Mouse (Mus musculus) kidney, postnatal 25 days (tissue): ENCODE data around the gene Tril.

Experiments used
- DNase-seq, 2 experiments: peaks; one replicate each; pipeline ENCODE4 v3.0.0; 2021; ENCODE audit warnings: mixed read lengths in 2 of 2

Gene Tril

GRCm38 (mm10) chr6:53806021-53806420 lies 14.6 kb downstream of the Tril start:
- peak; percentile 22 to 50 for DNase-seq

DNA sequence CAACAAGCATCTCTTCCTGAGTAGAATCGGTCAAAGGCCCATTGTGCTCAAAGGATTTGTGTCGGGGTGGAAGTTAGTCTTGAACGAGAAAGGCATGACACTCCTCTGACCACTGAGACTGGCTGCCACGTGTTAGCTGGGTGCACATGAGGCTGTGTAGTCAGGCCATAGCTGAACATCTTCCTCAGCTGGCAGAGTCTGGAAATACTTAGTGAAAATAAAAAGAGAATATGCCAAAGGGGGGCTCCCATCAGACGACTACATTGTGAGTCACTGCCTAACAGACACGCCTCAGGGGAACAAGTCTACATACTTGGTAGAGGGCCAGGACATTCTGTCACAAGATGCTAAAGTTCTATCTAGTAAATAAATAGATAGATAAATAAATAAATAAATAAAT lies 16.5 kb downstream of the Tril start:
- DNase-seq: no peak

DNA sequence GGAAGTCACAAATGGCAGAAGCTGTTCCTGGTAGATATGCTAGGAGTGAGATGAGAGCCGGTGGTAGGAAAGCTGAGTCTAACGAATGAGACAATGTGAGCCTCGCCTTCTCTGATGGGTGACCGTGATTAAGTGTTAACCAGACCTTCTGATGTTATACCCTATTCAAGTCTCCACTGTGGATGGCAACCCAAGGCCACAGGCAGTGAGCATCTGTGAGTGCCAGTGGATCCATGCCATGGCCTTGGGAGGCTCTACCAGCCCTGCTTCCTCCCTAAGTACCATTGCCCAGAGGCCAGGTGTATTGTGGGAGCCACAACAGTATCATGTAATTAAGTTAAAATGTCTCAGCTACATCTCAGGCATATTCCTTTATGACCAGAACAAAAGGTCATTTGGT lies 17.1 kb downstream of the Tril start:
- DNase-seq: no peak

DNA sequence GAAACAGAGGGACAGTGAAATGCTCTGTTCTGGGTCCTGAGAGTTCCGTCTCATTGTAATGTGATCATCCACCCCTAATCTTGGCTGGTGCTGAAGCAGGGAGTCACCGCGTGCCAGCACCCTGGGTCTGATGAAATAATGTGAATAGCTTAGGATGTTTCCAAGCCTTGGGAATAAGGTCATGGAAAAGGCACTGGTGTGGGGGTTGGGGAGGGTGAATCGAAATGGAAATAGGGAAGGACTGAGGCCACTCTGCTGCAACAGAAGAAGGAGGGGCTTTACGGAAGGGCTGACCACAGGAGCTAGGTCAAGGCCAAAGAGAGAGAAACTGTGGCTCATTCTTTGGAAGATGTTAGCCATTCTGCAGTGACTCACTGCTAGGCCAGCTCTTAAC lies 18.7 kb downstream of the Tril start:
- DNase-seq: peak in 1 of 2 experiments; percentile 53

DNA sequence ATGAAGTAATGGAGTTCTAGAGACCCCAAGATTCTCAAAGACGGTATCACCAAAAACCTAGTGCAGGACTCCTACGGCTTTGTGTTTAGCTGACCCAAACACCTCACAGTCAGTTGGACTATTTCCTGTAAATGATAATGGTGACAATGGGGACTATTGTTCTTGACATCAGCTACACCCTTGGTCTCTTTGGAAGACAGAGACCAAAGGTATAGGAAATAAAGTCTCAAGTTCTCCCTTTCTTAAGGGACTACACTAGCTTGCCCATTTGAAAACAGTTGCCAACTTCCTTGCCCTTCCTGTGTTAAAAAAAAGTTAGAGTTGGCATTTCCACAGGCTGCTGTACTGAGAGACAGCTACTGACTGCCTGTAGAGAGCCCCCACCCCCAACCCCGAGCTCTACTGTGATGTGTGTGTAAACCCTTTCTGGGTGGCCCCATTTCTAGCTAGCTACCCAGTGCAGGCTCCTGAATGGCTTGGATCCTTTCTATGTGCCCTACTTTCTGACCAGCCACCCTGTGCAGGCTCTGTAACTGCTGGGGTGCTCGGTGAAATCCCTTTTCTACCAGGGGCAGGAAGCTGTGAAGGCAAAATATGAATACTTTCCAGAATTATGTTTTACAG lies 19.2 kb downstream of the Tril start:
- no peak for DNase-seq

DNA sequence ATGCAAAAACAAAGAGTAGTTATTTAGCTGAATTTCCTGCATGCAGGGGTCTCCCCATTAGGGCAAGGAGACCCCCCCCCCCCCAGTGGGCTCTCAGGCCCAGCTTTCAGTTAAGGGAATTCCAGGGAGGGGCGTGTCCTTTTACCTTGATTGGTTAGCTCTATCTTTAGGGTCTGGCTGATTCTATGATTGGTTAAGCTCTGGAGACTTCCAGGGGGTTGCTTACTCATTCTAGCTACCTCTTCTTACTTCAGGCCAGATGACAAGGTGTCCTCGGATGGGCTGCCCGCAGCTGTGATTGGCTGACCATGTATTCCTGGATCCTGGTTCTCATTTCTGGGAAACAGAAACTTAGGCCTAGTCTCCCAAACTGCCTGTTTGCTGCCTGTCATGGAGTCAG lies 21.8 kb downstream of the Tril start:
- DNase-seq: no peak

GRCm38 (mm10) chr6:53796835-53797234 lies 23.8 kb downstream of the Tril start:
- DNase-seq: no peak

GRCm38 (mm10) chr6:53795788-53796187 lies 24.8 kb downstream of the Tril start:
- DNase-seq: peak; percentile 63 to 75

- no peak for DNase-seq
Observed at GRCm38 (mm10) chr6:53795078-53795477, 25.6 kb downstream of the Tril start.

GRCm38 (mm10) chr6:53794323-53794971 lies 26.2 kb downstream of the Tril start:
- peak; percentile 85 to 87 for DNase-seq

DNA sequence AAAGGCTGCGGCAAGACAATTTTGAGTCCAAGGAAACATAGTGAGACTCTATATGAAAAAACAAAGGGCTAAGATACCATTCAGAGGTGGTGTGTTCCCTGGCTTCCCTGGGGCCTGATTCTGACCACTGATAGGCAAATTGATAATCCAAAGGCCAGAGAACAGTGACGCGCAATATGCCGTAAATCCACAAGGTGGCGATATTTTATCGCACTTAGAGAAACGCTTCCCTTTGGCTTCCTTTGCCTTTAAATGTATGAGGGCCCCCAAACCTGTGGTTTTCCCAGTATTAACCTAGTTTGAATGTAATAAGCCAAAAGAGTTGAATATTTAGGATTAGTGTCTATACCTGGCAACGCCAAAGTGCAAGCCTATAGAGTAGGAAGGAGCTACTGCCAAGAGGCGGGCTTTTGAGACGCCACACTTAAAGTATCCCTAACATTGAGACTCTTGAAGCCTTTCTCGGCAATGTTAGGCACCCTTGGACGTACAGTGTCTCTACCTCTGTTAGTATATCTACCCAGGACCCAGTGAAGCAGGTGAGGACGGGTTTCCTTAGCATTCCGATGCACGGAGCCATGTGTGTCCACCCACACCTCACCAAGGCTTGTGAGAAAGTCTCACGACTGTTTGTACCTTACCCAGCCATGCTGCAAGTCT lies 37.6 kb downstream of the Tril start:
- peak in 1 of 2 experiments; percentile 76 for DNase-seq

- DNase-seq: no peak
Observed at GRCm38 (mm10) chr6:53782273-53782672, 38.4 kb downstream of the Tril start.

GRCm38 (mm10) chr6:53781171-53781570 lies 39.5 kb downstream of the Tril start:
- DNase-seq: peak in 1 of 2 experiments; percentile 56

DNA sequence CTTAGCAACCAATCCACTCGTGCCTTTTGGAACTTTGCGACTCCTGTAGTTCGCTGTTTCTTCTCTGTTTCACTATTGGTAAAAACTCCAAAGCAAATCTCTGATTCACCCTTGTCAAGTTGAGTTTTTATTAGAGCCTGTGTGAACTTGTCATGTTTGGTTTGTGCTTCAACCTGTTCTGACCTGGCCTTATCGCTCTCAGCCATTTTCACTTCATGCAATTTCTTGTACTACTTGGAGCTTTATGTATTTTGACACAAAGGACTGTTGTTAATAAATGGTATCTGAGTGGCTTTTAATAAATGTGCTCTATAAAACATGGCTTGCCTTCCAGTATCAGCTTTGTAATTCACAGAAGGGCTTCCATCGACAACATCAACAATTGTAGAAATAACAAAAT lies 40.6 kb downstream of the Tril start:
- DNase-seq: no peak

- DNase-seq: no peak
Observed at GRCm38 (mm10) chr6:53779526-53779925, 41.1 kb downstream of the Tril start.

DNA sequence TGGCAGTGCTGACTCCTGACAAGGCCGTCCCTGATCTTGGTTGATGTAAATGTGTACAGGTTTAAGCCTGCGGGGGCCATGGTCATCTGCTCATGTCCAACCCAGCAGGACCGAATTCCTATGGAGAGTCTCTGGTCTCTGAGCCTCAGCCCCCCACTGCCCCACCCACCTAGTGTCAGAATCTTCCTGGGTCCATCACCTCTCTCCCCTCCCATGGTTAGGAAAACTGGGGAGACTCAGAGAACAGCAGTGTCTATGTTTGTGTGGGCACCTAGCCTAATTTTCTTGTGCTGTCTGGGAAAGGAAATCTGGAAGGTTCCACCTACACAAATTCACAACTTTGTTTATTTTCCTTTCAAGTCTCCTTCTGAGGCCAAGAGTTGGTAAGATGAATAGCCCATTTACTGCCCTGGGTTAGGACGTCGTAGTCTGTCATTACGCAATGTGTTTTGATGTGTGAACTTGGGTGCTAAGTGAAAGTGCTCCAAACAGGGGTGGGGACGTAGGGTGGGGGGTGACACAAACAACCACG lies 42.1 kb downstream of the Tril start:
- no peak for DNase-seq

DNA sequence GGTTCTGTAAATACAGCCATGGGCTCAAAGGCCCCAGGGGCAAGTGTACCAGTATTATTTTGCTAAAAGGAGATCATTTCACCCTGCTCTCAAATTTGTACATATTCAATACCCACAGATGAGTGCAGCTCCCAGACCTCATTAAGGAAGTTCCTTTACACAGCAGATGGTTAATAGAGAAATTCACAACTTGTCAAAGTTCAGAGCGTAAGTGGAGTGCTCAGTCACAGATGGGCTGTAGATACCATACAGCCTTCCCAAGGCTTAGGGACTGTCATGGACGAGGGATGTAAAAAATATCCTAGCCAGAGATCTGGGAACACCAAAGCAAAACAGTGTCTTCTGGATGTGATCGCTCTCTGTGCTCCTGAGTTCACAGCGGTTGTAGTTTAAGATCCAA lies 52.4 kb downstream of the Tril start:
- no peak for DNase-seq

GRCm38 (mm10) chr6:53766243-53766915 lies 54.3 kb downstream of the Tril start:
- no peak for DNase-seq

GRCm38 (mm10) chr6:53765731-53766130 lies 54.9 kb downstream of the Tril start:
- no peak for DNase-seq
